Mouse (Mus musculus): Measurements from ENCODE around the gene Samd4b. TPM values are rescaled to one million over a fixed set of nuclear protein-coding genes. Genes with fewer than 3 reads are reported as not detected.

Samd4b gene
- total RNA-seq, 2 experiments from 2014 or later = 22.6 to 22.8 TPM

GRCm38 (mm10) chr7:28460361-28460760 lies 137.6 kb downstream of the Samd4b start:
- intact Hi-C loops (cut with DNase I) = no loop called here

GRCm38 (mm10) chr7:28452361-28453005 lies 145.5 kb downstream of the Samd4b start:
- intact Hi-C loops (cut with DNase I) = no loop called here
- DNase-seq (ENCODE audit: low spot score) = no peak

More at GRCm38 (mm10) chr7:28460361-28460760, 137.6 kb downstream of the Samd4b start:
- DNase-seq (ENCODE audit: low spot score) = no peak

GRCm38 (mm10) chr7:28451531-28452360 lies 146.2 kb downstream of the Samd4b start, which contains the start of gene Lrfn1:
TSS of gene Lrfn1 (plus strand) at chr7:28451980.
- intact Hi-C loops (cut with DNase I) = no loop called here
- no peak for DNase-seq (ENCODE audit: low spot score)

GRCm38 (mm10) chr7:28447865-28448820 lies 149.8 kb downstream of the Samd4b start:
- intact Hi-C loops (cut with DNase I) = loop anchor here (2.0 to 5.0 kb wide), 2 partner anchors 81 to 279 kb away; no protein-coding TSS in a partner anchor
- DNase-seq (ENCODE audit: low spot score) = no peak

- DNase-seq (ENCODE audit: low spot score) = no peak
- intact Hi-C loops (cut with DNase I) = loop anchor here (2.0 to 5.0 kb wide), 2 partner anchors 82 to 280 kb away; no protein-coding TSS in a partner anchor
Observed at GRCm38 (mm10) chr7:28447101-28447830, 150.7 kb downstream of the Samd4b start.

- peak; percentile 24 for DNase-seq (ENCODE audit: low spot score)
- intact Hi-C loops (cut with DNase I) = loop anchor here (1.0 to 5.0 kb wide), 3 partner anchors 82 to 281 kb away; no protein-coding TSS in a partner anchor
Observed at GRCm38 (mm10) chr7:28446446-28446845, 151.5 kb downstream of the Samd4b start.

- no peak for DNase-seq (ENCODE audit: low spot score)
- intact Hi-C loops (cut with DNase I) = no loop called here
Observed at GRCm38 (mm10) chr7:28444344-28444974, 153.5 kb downstream of the Samd4b start.

GRCm38 (mm10) chr7:28442688-28443087 lies 155.3 kb downstream of the Samd4b start:
- DNase-seq (ENCODE audit: low spot score) = no peak
- intact Hi-C loops (cut with DNase I) = no loop called here

GRCm38 (mm10) chr7:28441776-28442485 lies 156.0 kb downstream of the Samd4b start:
- intact Hi-C loops (cut with DNase I) = no loop called here
- DNase-seq (ENCODE audit: low spot score) = no peak

GRCm38 (mm10) chr7:28440739-28441138 lies 157.2 kb downstream of the Samd4b start:
- DNase-seq (ENCODE audit: low spot score) = peak; percentile 24

GRCm38 (mm10) chr7:28438771-28439170 lies 159.2 kb downstream of the Samd4b start:
- intact Hi-C loops (cut with DNase I) = loop anchor here (5.0 kb wide), 1 partner anchor 86 kb away; the partner anchor contains the start of gene Rps16
- no peak for DNase-seq (ENCODE audit: low spot score)

More at GRCm38 (mm10) chr7:28440739-28441138, 157.2 kb downstream of the Samd4b start:
- intact Hi-C loops (cut with DNase I) = no loop called here

- intact Hi-C loops (cut with DNase I) = loop anchor here (5.0 kb wide), 1 partner anchor 86 kb away; the partner anchor contains the start of gene Rps16
- DNase-seq (ENCODE audit: low spot score) = no peak
Observed at GRCm38 (mm10) chr7:28437964-28438363, 160.0 kb downstream of the Samd4b start.

GRCm38 (mm10) chr7:28436932-28437570 lies 160.9 kb downstream of the Samd4b start, which contains the start of gene Gmfg:
TSS of gene Gmfg (plus strand) at chr7:28437447.
- intact Hi-C loops (cut with DNase I) = loop anchor here (5.0 kb wide), 1 partner anchor 85 kb away; the partner anchor contains the start of gene Rps16
- DNase-seq (ENCODE audit: low spot score) = peak; percentile 65

GRCm38 (mm10) chr7:28436271-28436904 lies 161.6 kb downstream of the Samd4b start:
- intact Hi-C loops (cut with DNase I) = loop anchor here (5.0 kb wide), 1 partner anchor 84 kb away; the partner anchor contains the start of gene Rps16
- DNase-seq (ENCODE audit: low spot score) = peak; percentile 100

- intact Hi-C loops (cut with DNase I) = loop anchor here (2.0 to 5.0 kb wide), 2 partner anchors 43 to 83 kb away; partner anchors contain the start of genes Med29, Paf1 and Rps16
- DNase-seq (ENCODE audit: low spot score) = no peak
Observed at GRCm38 (mm10) chr7:28435660-28436259, 162.2 kb downstream of the Samd4b start.

GRCm38 (mm10) chr7:28432252-28432651 lies 165.7 kb downstream of the Samd4b start:
- DNase-seq (ENCODE audit: low spot score) = no peak
- intact Hi-C loops (cut with DNase I) = no loop called here

Measured in heart, postnatal 25 days (tissue).